Mouse (Mus musculus) colon, adult 2 months (tissue): ENCODE data around the gene Cib2. TPM values are rescaled to one million over a fixed set of nuclear protein-coding genes. Genes with fewer than 3 reads are reported as not detected.

ENCODE experiments used
- polyA plus RNA-seq: library from polyadenylated mRNA; depleted of rRNA; stranded (reverse); fragments of >200 nt; gene quantifications from 2 replicates; pipeline ENCODE4 v1.2.3, GENCODE M21; 2012; rRNA removed

Cib2 gene
- polyA plus RNA-seq, result 3.3 and 4.3 TPM in 2 replicates

DNA sequence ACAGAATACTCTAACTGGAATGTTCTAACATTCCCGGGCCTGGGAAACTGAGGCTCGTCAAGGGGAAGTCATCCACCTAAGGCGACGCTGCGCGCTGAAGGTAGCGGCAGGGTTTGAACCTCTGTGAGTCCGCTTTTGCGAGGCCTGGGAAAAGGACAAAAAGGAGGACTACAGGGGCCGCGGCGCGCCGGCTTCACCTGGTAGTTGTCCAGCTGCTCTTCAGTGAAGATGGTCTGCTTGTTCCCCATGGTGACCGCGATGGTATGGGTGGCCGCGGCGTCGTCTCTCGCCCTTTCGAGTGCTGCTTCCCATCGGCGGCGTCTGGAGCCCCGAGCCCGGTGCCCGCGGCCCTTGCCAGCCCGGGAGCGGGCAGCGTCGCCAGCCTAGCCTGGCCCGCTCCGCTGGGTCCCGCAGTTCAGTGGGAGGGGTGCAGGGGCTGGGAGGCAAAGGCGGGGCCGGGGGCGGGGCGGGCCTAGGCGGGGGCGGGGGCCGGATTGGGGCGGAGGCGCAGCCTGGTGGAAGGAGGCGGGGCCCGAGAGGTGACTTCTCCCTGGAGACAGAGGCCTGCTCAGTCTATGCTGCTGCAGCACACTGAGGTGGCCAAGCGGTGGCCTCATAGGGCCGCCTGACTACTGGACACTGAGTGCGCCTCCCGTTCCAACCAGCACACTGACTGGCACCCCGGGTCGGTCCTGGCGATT, at the start of gene Cib2:
Gene Cib2 (minus strand): TSS at position 448 of the 701 bp plus-strand sequence.

GRCm38 (mm10) chr9:54586199-54587061, 26.4 kb upstream of the Cib2 start, which contains the start of gene Idh3a:
TSS of gene Idh3a (plus strand) at chr9:54586334.

DNA sequence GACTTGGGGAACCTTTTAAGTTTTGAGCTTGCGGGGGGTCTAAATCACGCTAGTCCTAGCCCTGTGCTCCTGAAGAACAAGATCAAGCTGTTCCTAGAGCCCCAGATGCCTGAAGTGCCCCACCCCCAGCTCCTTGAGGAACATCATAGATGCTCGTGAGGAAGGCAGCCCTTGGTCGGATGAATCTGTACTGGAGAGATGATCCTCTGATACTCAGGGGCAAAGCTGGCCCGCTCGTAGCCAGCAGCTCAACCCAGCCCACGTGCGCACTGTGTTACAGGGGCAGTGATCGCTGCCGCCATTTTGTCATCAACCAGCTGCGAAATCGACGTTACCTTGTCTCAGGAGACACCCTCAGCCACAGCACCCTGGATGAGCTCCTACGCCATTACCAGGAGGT, 21.3 kb downstream of the Cib2 start, which contains the start of gene Sh2d7:
Gene Sh2d7 (plus strand): TSS at position 301 of the 400 bp plus-strand sequence.

DNA sequence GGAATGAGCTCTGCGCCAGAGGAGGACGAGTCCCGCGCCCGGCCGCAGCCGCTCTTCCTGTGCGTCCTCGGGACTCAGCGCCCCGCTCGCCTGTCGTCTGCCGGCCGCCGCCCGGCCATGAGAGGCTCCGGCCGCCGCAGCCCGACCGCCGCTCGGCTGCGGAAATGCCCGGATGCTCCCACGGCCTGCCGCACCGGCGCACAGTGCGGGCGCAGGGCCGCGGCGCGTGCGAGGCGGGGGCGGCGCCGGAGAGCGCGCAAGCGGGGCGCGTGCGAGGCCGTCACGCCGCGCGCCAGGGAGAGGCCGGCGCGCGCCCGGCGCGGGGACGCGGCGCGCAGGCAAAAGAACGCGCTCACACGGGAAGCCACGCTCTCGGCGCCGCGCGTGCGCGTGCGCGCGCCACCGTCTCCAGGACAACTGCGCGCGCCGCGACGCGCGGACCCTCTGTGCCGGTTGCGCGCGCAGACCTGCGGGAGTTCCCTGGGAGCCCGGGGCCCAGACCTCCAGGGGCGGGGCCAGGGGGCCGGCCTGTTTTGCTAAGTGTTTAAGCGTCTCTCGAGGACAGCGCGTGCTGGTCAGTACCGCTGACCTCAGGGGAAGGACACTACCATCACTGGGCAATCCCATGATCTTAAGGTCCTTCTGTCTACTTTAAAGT, 58.4 kb downstream of the Cib2 start, which contains the start of gene Dmxl2:
Gene Dmxl2 (minus strand): TSS at position 174 of the 658 bp plus-strand sequence.

Other genes starting within 250 kb of the Cib2 start
- 0.43 and 0.84 TPM in 2 replicates for gene Dmxl2, start 58.6 kb downstream of the Cib2 start, polyA plus RNA-seq
- 4.0 and 5.6 TPM in 2 replicates for gene Sh2d7, start 21.2 kb downstream of the Cib2 start, polyA plus RNA-seq
- gene Idh3a, start 26.1 kb upstream of the Cib2 start, polyA plus RNA-seq, result 44.0 and 47.6 TPM in 2 replicates
- gene Acsbg1, start 101.7 kb upstream of the Cib2 start, polyA plus RNA-seq, result 0.85 and 1.3 TPM in 2 replicates
- 4.5 and 5.5 TPM in 2 replicates for gene Dnaja4, start 138.7 kb upstream of the Cib2 start, polyA plus RNA-seq
- gene Wdr61, start 174.3 kb upstream of the Cib2 start, polyA plus RNA-seq, result 17.2 and 18.9 TPM in 2 replicates
- 2.3 and 12.1 TPM in 2 replicates for gene Crabp1, start 204.5 kb upstream of the Cib2 start, polyA plus RNA-seq